Mouse (Mus musculus) limb, embryonic 15.5 days (tissue): ENCODE measurements around the gene Tmem219. TPM values are rescaled to one million over a fixed set of nuclear protein-coding genes. Genes with fewer than 3 reads are reported as not detected.
"Not testable (repeated sequence)": the region's sequence is repeated elsewhere in the genome, so short reads cannot be mapped to it uniquely, and the experiment has no call there.

Source experiments
- ATAC-seq: fragments of 200-750 bp; cut with Nextera tagmentation; 2 replicates; pipeline ENCODE4 v1.8.0; 2017; ENCODE audit warnings: low read depth, moderate TSS enrichment; ENCODE audit not compliant: insufficient number of reproducible peaks, low FRiP score, low TSS enrichment
- H3K27ac ChIP-seq: fragments of 300-500 bp; sonication (generic); 2 replicates; pipeline ENCODE4 v1.5.1; 2015; ENCODE audit warnings: moderate library complexity, mild to moderate bottlenecking, inconsistent platforms
- H3K27me3 ChIP-seq: fragments of 300-500 bp; sonication (generic); 2 replicates; pipeline ENCODE4 v1.6.1; 2015; ENCODE audit warnings: inconsistent platforms
- H3K36me3 ChIP-seq: fragments of 300-500 bp; sonication (generic); 2 replicates; pipeline ENCODE4 v1.6.1; 2015; ENCODE audit warnings: inconsistent platforms
- H3K4me1 ChIP-seq: fragments of 300-500 bp; sonication (generic); 2 replicates; pipeline ENCODE4 v1.6.1; 2015; ENCODE audit warnings: inconsistent platforms
- H3K4me2 ChIP-seq: fragments of 300-500 bp; sonication (generic); 2 replicates; pipeline ENCODE4 v1.6.1; 2015; ENCODE audit warnings: mild to moderate bottlenecking, inconsistent platforms
- H3K4me3 ChIP-seq: fragments of 300-500 bp; sonication (generic); 2 replicates; pipeline ENCODE4 v1.5.1; 2015; ENCODE audit warnings: mild to moderate bottlenecking, inconsistent platforms
- H3K9ac ChIP-seq: fragments of 300-500 bp; sonication (generic); 2 replicates; pipeline ENCODE4 v1.6.1; 2015; ENCODE audit warnings: inconsistent platforms
- H3K9me3 ChIP-seq: fragments of 300-500 bp; sonication (generic); 2 replicates; pipeline ENCODE4 v1.6.1; 2016; ENCODE audit warnings: inconsistent platforms
- WGBS: fragments of 180-500 bp; shearing (Covaris S2); methylation state at CpG from one replicate; pipeline ENCODE4 v1.1.7; 2015; 5-methylcytosine and 5-hydroxymethylcytosine counted together
- polyA plus RNA-seq: library from polyadenylated mRNA; unstranded; fragments of >200 nt; fragmentation: Nextera tagmentation; extraction: Ambion mirVana; gene quantifications from 2 replicates; pipeline ENCODE4 v1.2.1, GENCODE M21; 2015

Gene Tmem219
- polyA plus RNA-seq, 1 experiment from 2014 or later = 31.3 TPM

DNA sequence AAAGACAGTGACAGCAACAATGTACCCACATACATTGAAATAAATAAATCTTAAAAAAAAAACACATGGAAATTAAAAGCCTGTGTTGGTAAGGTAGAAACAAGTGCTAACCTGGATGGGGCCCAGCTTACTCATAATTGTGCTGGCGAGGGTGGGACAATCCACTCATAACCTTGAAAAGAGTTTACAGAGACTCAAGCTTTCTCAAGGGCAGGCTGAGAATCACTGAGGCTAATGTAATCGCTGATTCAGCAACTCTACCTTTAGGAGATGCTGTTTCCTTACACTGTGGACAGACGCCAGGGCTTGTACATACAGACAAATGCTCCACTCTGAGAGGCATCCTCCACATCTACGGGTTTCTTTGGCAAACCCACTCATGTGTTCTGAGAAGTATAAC, 2.7 kb downstream of the Tmem219 start:
- ATAC-seq = no peak
- 80% methylated on average over 4 of the region's 4 CpGs for WGBS

GRCm38 (mm10) chr7:126918356-126918755, 4.4 kb downstream of the Tmem219 start:
- H3K36me3 ChIP-seq, H3K9me3 ChIP-seq, H3K4me3 ChIP-seq, H3K4me2 ChIP-seq, H3K9ac ChIP-seq, ATAC-seq, H3K27ac ChIP-seq, H3K4me1 ChIP-seq, H3K27me3 ChIP-seq: not testable (repeated sequence)
- 36% methylated on average over 4 of the region's 4 CpGs for WGBS

More for the DNA sequence above, 2.7 kb downstream of the Tmem219 start:
- Histone ChIP-seq H3K4me1 (no peaks in the 10 kb centered on the region), H3K4me3 (no peak overlapping the region), H3K9me3 (no peaks in the 10 kb centered on the region), H3K27me3 (no peaks in the 10 kb centered on the region), H3K27ac (no peak overlapping the region), H3K36me3 (no peaks in the 10 kb centered on the region), H3K9ac (no peak overlapping the region), H3K4me2 (no peak overlapping the region)

GRCm38 (mm10) chr7:126914844-126915243, 7.9 kb downstream of the Tmem219 start:
- ATAC-seq = no peak
- Histone ChIP-seq H3K9ac (no peak overlapping the region), H3K4me3 (no peak overlapping the region), H3K36me3 (no peaks in the 10 kb centered on the region), H3K27me3 (no peaks in the 10 kb centered on the region), H3K9me3 (no peaks in the 10 kb centered on the region), H3K4me1 (no peaks in the 10 kb centered on the region), H3K27ac (no peak overlapping the region), H3K4me2 (no peak overlapping the region)
- 81% methylated on average over 3 of the region's 3 CpGs for WGBS

GRCm38 (mm10) chr7:126905590-126905989, 17.1 kb downstream of the Tmem219 start:
- Histone ChIP-seq H3K4me2 (no peak overlapping the region), H3K4me3 (no peak overlapping the region), H3K27ac (no peak overlapping the region), H3K4me1 (no peaks in the 10 kb centered on the region), H3K27me3 (no peaks in the 10 kb centered on the region), H3K9ac (no peak overlapping the region), H3K9me3 (no peaks in the 10 kb centered on the region), H3K36me3 (no peaks in the 10 kb centered on the region)
- WGBS = 73% methylated on average over 3 of the region's 3 CpGs
- ATAC-seq = no peak

- not testable (repeated sequence) for H3K27ac ChIP-seq, H3K4me3 ChIP-seq, H3K36me3 ChIP-seq, H3K9ac ChIP-seq, H3K4me2 ChIP-seq, ATAC-seq, H3K9me3 ChIP-seq, H3K27me3 ChIP-seq
- WGBS = 93% methylated on average over 7 of the region's 9 CpGs
- H3K4me1 ChIP-seq = peaks cover 16% of the 10 kb centered on the region
Observed at GRCm38 (mm10) chr7:126899781-126900180, 22.9 kb downstream of the Tmem219 start.

GRCm38 (mm10) chr7:126898102-126898990, 24.4 kb downstream of the Tmem219 start:
- H3K27ac ChIP-seq = peak overlapping the region; percentile 83
- H3K9ac ChIP-seq = peak overlapping the region; percentile 67
- 11% methylated on average over 37 of the region's 37 CpGs for WGBS
- H3K4me1 ChIP-seq = peaks cover 16% of the 10 kb centered on the region
- peak overlapping the region; percentile 67 for H3K4me2 ChIP-seq
- H3K27me3 ChIP-seq = no peaks in the 10 kb centered on the region
- peak; percentile 91 for ATAC-seq
- peak overlapping the region; percentile 72 for H3K4me3 ChIP-seq
- H3K9me3 ChIP-seq = no peaks in the 10 kb centered on the region
- 0 out of 2 replicates have a peak, but pooled peaks cover 3% of the 10 kb centered on the region for H3K36me3 ChIP-seq

DNA sequence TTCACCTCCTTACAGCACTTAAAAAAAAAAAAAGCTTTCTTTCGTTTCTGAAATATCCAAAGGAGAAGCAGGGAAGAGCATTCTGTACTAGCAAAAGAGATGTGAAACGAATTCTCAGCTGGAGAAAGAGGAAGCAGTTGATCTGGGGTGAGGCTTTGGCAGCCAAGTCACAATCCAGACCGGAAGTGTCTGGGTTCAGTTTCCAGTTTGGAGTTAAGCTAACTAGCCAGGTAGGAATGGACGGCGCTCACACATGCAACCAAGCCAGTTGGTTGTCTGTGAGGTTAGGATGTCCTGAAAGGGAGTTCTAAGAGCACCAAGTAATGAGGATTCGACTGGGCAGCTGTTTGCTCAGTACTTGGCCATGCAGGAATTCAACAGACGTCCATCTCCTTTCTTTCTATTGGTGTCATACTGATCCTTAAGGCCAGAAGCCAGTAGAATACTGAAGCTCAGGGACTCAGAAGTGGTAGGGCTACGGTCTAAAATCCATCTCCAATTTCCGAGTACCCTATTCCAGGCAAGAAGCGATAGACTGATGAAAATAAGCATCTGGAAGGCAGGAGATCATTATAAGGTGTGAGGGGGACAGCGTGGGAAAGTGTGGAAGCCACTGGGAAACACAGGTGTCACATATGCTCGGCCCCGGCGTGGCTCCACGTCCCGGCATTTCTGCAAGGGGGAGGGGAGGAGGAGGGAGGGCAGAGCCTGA, 25.2 kb downstream of the Tmem219 start:
- Histone ChIP-seq H3K27ac (peak overlapping the region; percentile 83), H3K36me3 (0 out of 2 replicates have a peak, but pooled peaks cover 3% of the 10 kb centered on the region), H3K9ac (peak overlapping the region; percentile 67), H3K4me1 (peaks cover 16% of the 10 kb centered on the region), H3K4me3 (peak overlapping the region; percentile 72), H3K9me3 (no peaks in the 10 kb centered on the region), H3K27me3 (no peaks in the 10 kb centered on the region), H3K4me2 (peak overlapping the region; percentile 67)
- peak; percentile 38; the same call in 1 of the 2 replicates for ATAC-seq
- 20% methylated on average over 16 of the region's 16 CpGs for WGBS

DNA sequence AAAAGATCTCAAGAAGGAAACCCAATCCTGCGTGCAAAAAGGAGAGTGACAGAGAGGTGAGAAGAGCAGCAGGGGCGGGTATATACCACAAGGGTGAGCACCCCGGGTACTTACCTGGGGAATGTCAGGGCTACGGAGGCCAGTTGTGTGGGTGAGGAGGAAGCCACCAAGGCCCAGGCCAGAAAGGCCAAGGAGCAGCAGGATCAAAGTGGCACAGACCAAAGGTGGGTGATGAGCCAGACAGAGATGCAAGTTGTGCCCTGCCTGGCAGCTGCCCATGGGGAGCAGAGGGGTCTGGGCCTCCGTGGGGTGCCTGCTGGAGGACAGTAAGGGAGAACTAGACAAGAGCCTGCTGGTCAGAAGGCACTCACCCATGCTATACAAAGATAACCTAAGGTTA, 25.8 kb downstream of the Tmem219 start:
- ATAC-seq = no peak

DNA sequence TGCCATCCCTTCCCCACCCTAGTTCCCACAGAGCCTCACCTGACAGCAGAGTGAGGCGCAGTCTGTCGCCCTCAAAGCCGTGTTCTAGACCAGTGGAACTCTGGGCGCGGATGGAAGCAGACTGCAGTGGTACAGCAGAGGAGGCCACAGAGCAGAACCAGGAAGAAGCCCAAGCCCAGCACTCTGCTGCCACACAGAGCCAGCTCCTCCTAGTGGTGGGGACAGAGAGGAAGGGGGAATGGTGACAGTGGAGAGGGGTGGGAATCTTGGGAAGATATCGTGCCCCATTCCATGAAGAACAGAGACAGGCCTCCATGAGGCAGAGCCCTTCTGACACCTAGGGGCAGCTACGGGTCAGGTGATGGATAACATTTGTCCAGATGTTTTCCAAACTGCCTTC, 33.9 kb downstream of the Tmem219 start:
- H3K4me3 ChIP-seq = no peak overlapping the region
- H3K9ac ChIP-seq = no peak overlapping the region
- H3K27me3 ChIP-seq = no peaks in the 10 kb centered on the region
- WGBS = 39% methylated on average over 7 of the region's 7 CpGs
- H3K27ac ChIP-seq = no peak overlapping the region
- H3K36me3 ChIP-seq = peaks cover 16% of the 10 kb centered on the region
- H3K9me3 ChIP-seq = no peaks in the 10 kb centered on the region
- ATAC-seq = no peak
- H3K4me2 ChIP-seq = no peak overlapping the region
- H3K4me1 ChIP-seq = no peaks in the 10 kb centered on the region; the same call in 1 of the 2 replicates

More for the DNA sequence above, 25.8 kb downstream of the Tmem219 start:
- Histone ChIP-seq H3K36me3 (peaks cover 3% of the 10 kb centered on the region; the same call in 1 of the 2 replicates), H3K9me3 (no peaks in the 10 kb centered on the region), H3K27ac (no peak overlapping the region), H3K9ac (no peak overlapping the region), H3K4me1 (peaks cover 16% of the 10 kb centered on the region), H3K4me2 (no peak overlapping the region), H3K4me3 (no peak overlapping the region), H3K27me3 (no peaks in the 10 kb centered on the region)
- WGBS = 83% methylated on average over 5 of the region's 5 CpGs

GRCm38 (mm10) chr7:126887281-126887680, 35.4 kb downstream of the Tmem219 start:
- Histone ChIP-seq H3K9ac (no peak overlapping the region), H3K4me3 (no peak overlapping the region), H3K4me2 (no peak overlapping the region), H3K4me1 (peaks cover 15% of the 10 kb centered on the region), H3K27me3 (no peaks in the 10 kb centered on the region), H3K36me3 (peaks cover 16% of the 10 kb centered on the region), H3K27ac (no peak overlapping the region), H3K9me3 (no peaks in the 10 kb centered on the region)
- WGBS = 85% methylated on average over 5 of the region's 5 CpGs
- ATAC-seq = no peak

GRCm38 (mm10) chr7:126884286-126885164, 38.2 kb downstream of the Tmem219 start, which contains the start of gene Taok2:
Gene Taok2 (minus strand): TSS chr7:126884703.
- H3K9ac ChIP-seq = peak within 1 kb of the TSS; percentile 91
- WGBS = 0% methylated on average over 56 of the region's 56 CpGs
- ATAC-seq = peak; percentile 99

More at GRCm38 (mm10) chr7:126884286-126885164, 38.2 kb downstream of the Tmem219 start, which contains the start of gene Taok2:
- Histone ChIP-seq H3K27me3 (no peaks in the 10 kb centered on the region), H3K4me1 (peaks cover 32% of the 10 kb centered on the region), H3K4me2 (peak within 1 kb of the TSS; percentile 93), H3K4me3 (peak within 1 kb of the TSS; percentile 82), H3K27ac (peak within 1 kb of the TSS; percentile 94), H3K9me3 (no peaks in the 10 kb centered on the region), H3K36me3 (peaks cover 25% of the 10 kb centered on the region)
